Mouse (Mus musculus) hindbrain, embryonic 15.5 days (tissue): ENCODE results near the gene Atmin. TPM values are rescaled to one million over a fixed set of nuclear protein-coding genes. Genes with fewer than 3 reads are reported as not detected.

Source experiments
- ATAC-seq: fragments of 200-750 bp; cut with Nextera tagmentation; 2 replicates; pipeline ENCODE4 v1.8.0; 2017; ENCODE audit warnings: low read depth, moderate number of reproducible peaks, moderate TSS enrichment; ENCODE audit not compliant: low FRiP score
- H3K27ac ChIP-seq: fragments of 300-500 bp; sonication (generic); replicated peaks from 2 replicates; pipeline ENCODE4 v1.5.1; 2015; ENCODE audit warnings: mild to moderate bottlenecking, inconsistent platforms
- H3K27me3 ChIP-seq: fragments of 300-500 bp; sonication (generic); 2 replicates; pipeline ENCODE4 v1.6.1; 2015; ENCODE audit warnings: control low read depth, inconsistent platforms
- H3K36me3 ChIP-seq: fragments of 300-500 bp; sonication (generic); 2 replicates; pipeline ENCODE4 v1.6.1; 2015; ENCODE audit warnings: control low read depth, inconsistent platforms
- H3K4me1 ChIP-seq: fragments of 300-500 bp; sonication (generic); replicated peaks from 2 replicates; pipeline ENCODE4 v1.6.1; 2015; ENCODE audit warnings: control low read depth, inconsistent platforms
- H3K4me2 ChIP-seq: fragments of 300-500 bp; sonication (generic); 2 replicates; pipeline ENCODE4 v1.6.1; 2015; ENCODE audit warnings: moderate library complexity, mild to moderate bottlenecking, inconsistent platforms
- H3K4me3 ChIP-seq: fragments of 300-500 bp; sonication (generic); 2 replicates; pipeline ENCODE4 v1.5.1; 2015; ENCODE audit warnings: mild to moderate bottlenecking, inconsistent platforms
- H3K9ac ChIP-seq: fragments of 300-500 bp; sonication (generic); 2 replicates; pipeline ENCODE4 v1.6.1; 2015; ENCODE audit warnings: inconsistent platforms
- H3K9me3 ChIP-seq: fragments of 300-500 bp; sonication (generic); 2 replicates; pipeline ENCODE4 v1.6.1; 2016; ENCODE audit warnings: control low read depth, inconsistent platforms
- WGBS: fragments of 180-500 bp; shearing (Covaris S2); methylation state at CpG from one replicate; pipeline ENCODE4 v1.1.7; 2015; 5-methylcytosine and 5-hydroxymethylcytosine counted together
- polyA plus RNA-seq: library from polyadenylated mRNA; unstranded; fragments of >200 nt; fragmentation: Nextera tagmentation; extraction: Ambion mirVana; gene quantifications from 2 replicates; pipeline ENCODE4 v1.2.1, GENCODE M21; 2015

Gene Atmin
- polyA plus RNA-seq, 1 experiment from 2014 or later = 22.7 TPM

DNA sequence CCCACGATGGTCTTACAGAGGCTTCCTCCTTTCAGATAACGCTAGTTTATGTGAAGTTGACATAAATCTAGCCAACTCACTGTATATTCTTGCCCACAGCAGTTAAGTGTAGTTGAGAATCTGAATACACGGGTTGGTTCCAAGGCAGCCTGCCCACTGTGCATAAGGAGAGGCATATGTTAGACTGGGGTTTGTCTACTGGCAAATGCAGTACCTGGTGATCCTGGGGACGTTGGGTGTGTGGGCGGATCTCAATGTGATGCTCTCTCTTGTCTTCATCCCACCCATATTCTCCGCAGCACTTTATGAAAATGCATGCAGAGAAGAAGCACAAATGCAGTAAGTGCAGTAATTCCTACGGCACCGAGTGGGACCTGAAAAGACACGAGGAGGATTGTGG, 11.2 kb downstream of the Atmin start:
- Histone ChIP-seq H3K9me3 (no peaks in the 10 kb centered on the region), H3K4me3 (no peak overlapping the region), H3K36me3 (peaks cover 51% of the 10 kb centered on the region), H3K27ac (no peak overlapping the region), H3K4me1 (no peaks in the 10 kb centered on the region), H3K4me2 (no peak overlapping the region), H3K9ac (no peak overlapping the region), H3K27me3 (no peaks in the 10 kb centered on the region)
- no peak for ATAC-seq
- WGBS = 93% methylated on average over 9 of the region's 9 CpGs

DNA sequence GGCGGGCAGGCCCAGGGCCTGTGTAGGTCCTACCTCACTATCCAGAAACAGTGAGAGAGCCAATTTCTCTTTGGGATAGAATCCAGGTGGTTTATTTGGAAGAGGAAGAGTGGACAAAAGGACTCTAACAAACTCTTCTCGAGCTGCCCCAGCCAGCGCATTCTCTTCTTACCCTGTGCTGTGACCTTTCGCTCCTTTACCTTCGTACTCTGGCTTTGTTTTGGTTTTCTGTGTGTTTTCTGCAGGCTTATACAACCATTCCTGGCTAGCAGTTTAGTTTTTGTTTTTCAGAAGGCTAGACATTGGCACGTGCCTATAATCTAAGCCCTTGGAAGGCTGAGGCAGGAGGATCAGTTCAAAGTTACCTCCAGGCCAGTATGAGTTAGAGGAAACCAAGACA, 26.3 kb downstream of the Atmin start:
- Histone ChIP-seq H3K4me2 (no peak overlapping the region), H3K4me3 (no peak overlapping the region), H3K36me3 (no peaks in the 10 kb centered on the region), H3K4me1 (no peaks in the 10 kb centered on the region), H3K27ac (no peak overlapping the region), H3K27me3 (no peaks in the 10 kb centered on the region), H3K9ac (no peak overlapping the region), H3K9me3 (no peaks in the 10 kb centered on the region)
- no peak for ATAC-seq
- 89% methylated on average over 6 of the region's 6 CpGs for WGBS

DNA sequence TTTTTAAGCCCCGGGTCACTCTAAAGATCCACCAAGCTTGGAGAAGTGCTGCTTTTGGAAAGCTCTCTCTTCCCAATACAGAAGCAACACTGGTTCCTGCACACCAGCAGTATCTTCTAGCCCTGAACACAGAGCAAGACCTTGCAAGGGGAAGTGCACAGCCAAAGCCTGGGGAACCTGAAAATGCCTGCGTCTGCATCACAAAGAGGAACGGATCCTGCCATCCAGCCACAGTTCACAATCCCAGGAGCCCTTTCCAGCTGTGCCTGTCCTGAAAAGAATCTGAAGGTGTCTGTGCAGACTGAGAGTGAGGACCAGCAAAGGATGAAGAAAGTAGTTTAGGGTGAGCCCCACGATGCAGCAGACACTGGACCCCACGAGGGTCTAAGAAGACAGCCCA, 31.9 kb downstream of the Atmin start:
- ATAC-seq = no peak

DNA sequence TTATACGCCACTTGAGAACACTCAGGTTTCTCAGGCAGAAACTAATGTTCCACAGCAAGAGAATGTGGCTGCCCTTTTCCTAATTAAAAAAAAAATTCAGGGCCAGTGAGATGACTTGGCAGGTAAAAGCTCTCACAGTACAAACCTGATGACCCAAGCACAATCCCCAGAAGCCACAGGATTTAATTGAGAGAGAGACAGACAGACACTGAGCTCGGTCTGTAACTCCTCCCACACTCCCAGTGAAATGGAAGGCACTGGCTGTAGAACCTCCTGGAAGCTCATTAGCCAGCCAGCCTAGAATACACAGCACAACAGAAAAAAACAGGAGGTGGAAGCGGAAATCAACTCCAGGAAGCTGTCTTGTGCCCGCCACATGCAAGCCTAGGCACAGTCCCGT, 32.4 kb downstream of the Atmin start:
- H3K9me3 ChIP-seq = no peaks in the 10 kb centered on the region
- H3K27ac ChIP-seq = no peak overlapping the region
- H3K4me1 ChIP-seq = peaks cover 12% of the 10 kb centered on the region
- no peak overlapping the region for H3K4me2 ChIP-seq
- no peak for ATAC-seq
- H3K36me3 ChIP-seq = no peaks in the 10 kb centered on the region
- H3K27me3 ChIP-seq = no peaks in the 10 kb centered on the region
- H3K9ac ChIP-seq = no peak overlapping the region
- no peak overlapping the region for H3K4me3 ChIP-seq
- 66% methylated on average over 5 of the region's 5 CpGs for WGBS

More for the DNA sequence above, 31.9 kb downstream of the Atmin start:
- Histone ChIP-seq H3K4me3 (no peak overlapping the region), H3K36me3 (no peaks in the 10 kb centered on the region), H3K27me3 (no peaks in the 10 kb centered on the region), H3K4me1 (peaks cover 11% of the 10 kb centered on the region), H3K9ac (no peak overlapping the region), H3K9me3 (no peaks in the 10 kb centered on the region), H3K4me2 (no peak overlapping the region), H3K27ac (no peak overlapping the region)
- WGBS = 44% methylated on average over 5 of the region's 5 CpGs

GRCm38 (mm10) chr8:116978052-116978451, 34.9 kb downstream of the Atmin start:
- Histone ChIP-seq H3K36me3 (peaks cover 7% of the 10 kb centered on the region; the same call in 1 of the 2 replicates), H3K4me2 (peak overlapping the region; percentile 89), H3K9ac (peak overlapping the region; percentile 41), H3K9me3 (no peaks in the 10 kb centered on the region), H3K4me1 (peaks cover 12% of the 10 kb centered on the region), H3K27ac (peak overlapping the region; percentile 75; the same call in 1 of the 2 replicates), H3K27me3 (no peaks in the 10 kb centered on the region), H3K4me3 (peak overlapping the region; percentile 74)
- WGBS = 33% methylated on average over 8 of the region's 8 CpGs
- no peak for ATAC-seq

- Histone ChIP-seq H3K27ac (peak within 1 kb of the TSS; percentile 75), H3K4me1 (peaks cover 12% of the 10 kb centered on the region), H3K27me3 (no peaks in the 10 kb centered on the region), H3K9ac (peak within 1 kb of the TSS; percentile 41), H3K4me2 (peak within 1 kb of the TSS; percentile 89), H3K9me3 (no peaks in the 10 kb centered on the region), H3K4me3 (peak within 1 kb of the TSS; percentile 74), H3K36me3 (peaks cover 7% of the 10 kb centered on the region; the same call in 1 of the 2 replicates)
- peak; percentile 99 for ATAC-seq
- under 1% methylated on average over 46 of the region's 46 CpGs for WGBS
These were observed 35.6 kb downstream of the Atmin start, which contains the start of gene 1700030J22Rik for GRCm38 (mm10) chr8:116978631-116979256. 1700030J22Rik (minus strand) TSS chr8:116978959.

- Histone ChIP-seq H3K4me3 (no peak overlapping the region), H3K9ac (no peak overlapping the region), H3K36me3 (peaks cover 7% of the 10 kb centered on the region; the same call in 1 of the 2 replicates), H3K9me3 (no peaks in the 10 kb centered on the region), H3K4me1 (peaks cover 12% of the 10 kb centered on the region), H3K27ac (no peak overlapping the region), H3K27me3 (no peaks in the 10 kb centered on the region), H3K4me2 (no peak overlapping the region)
- WGBS = 20% methylated on average over 4 of the region's 4 CpGs
- no peak for ATAC-seq
These were observed 36.9 kb downstream of the Atmin start for GRCm38 (mm10) chr8:116980117-116980516.

DNA sequence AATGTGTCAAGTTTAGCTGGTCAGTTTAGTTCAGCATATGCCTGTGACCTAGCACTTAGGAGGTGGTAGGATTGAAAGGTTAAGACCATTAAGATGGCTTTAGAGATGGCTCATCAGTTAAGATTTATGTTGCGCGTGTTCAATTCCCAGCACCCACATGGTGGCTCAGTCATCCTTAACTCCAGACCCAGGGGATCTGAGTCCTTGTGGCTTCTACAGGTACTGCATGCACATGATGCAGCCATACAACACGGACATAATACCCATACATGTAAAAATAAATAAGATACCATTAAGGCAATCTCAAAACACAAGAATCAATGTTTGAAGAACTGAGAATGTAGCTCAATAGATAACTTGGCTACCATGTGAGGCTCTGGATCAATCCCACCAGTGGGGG, 46.6 kb downstream of the Atmin start:
- no peak for ATAC-seq
- no peaks in the 10 kb centered on the region; the same call in none of the 2 replicates for H3K36me3 ChIP-seq
- no peaks in the 10 kb centered on the region for H3K27me3 ChIP-seq
- WGBS = 94% methylated on average over 3 of the region's 3 CpGs
- H3K4me2 ChIP-seq = no peak overlapping the region
- no peaks in the 10 kb centered on the region for H3K9me3 ChIP-seq
- H3K27ac ChIP-seq = no peak overlapping the region
- no peak overlapping the region for H3K9ac ChIP-seq
- H3K4me1 ChIP-seq = peaks cover 22% of the 10 kb centered on the region
- no peak overlapping the region for H3K4me3 ChIP-seq

- no peak for ATAC-seq
- 97% methylated on average over 8 of the region's 8 CpGs for WGBS
- H3K4me2 ChIP-seq = no peak overlapping the region
- no peaks in the 10 kb centered on the region for H3K27me3 ChIP-seq
- no peak overlapping the region for H3K9ac ChIP-seq
- H3K4me1 ChIP-seq = peaks cover 22% of the 10 kb centered on the region
- H3K4me3 ChIP-seq = no peak overlapping the region
- H3K36me3 ChIP-seq = no peaks in the 10 kb centered on the region; the same call in 1 of the 2 replicates
- no peaks in the 10 kb centered on the region for H3K9me3 ChIP-seq
- H3K27ac ChIP-seq = no peak overlapping the region
These were observed 48.0 kb downstream of the Atmin start for GRCm38 (mm10) chr8:116991241-116991640.

GRCm38 (mm10) chr8:116992176-116992971, 49.2 kb downstream of the Atmin start:
- no peaks in the 10 kb centered on the region for H3K9me3 ChIP-seq
- peak overlapping the region; percentile 85 for H3K4me2 ChIP-seq
- 10% methylated on average over 23 of the region's 23 CpGs for WGBS
- H3K27ac ChIP-seq = no peak overlapping the region
- H3K9ac ChIP-seq = peak overlapping the region; percentile 58
- H3K4me3 ChIP-seq = peak overlapping the region; percentile 80
- H3K36me3 ChIP-seq = no peaks in the 10 kb centered on the region
- no peaks in the 10 kb centered on the region for H3K27me3 ChIP-seq
- no peak for ATAC-seq
- H3K4me1 ChIP-seq = peaks cover 22% of the 10 kb centered on the region

DNA sequence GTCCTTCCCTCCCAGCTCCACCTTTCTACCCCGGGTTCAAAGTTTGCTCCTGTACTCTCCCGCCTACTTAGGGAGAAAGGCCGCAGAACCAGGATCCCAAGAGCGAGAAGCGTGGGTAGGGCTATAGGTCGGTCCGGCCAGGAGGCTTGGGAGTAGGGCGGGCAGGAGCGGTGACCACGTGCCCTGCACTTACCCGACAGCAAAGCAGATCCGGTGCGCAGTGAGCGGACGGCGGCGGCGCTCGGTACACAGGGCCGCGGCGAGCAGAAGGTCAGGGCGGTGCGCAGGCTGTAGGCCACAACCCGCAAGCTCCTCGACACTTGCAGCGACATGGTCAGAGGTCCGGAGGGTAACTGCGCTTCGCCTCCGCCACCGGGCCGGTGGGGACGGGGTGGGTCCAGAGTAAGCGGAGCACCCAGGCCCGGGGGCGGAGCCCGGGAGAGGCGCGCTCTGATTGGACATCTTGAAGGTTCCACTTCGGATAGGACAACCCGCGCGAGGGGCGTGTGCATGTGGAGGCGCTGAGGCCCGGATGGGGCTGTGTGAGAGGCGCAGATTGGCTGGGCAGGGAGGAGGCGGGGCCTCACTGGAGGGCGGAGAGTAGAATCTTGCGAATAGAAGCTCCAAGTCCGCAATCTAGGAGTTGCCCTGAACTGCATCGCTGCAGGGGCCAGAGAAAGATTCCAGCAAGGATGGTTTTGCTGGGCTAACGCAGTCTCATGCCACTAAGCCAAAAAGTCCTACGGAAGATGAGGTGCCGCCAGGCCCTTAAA, 50.1 kb downstream of the Atmin start, which contains the start of gene Gcsh:
Gene Gcsh, minus strand, starts transcription at position 443 of the 773 bp plus-strand sequence.
- peak within 1 kb of the TSS; percentile 75 for H3K27ac ChIP-seq
- no peaks in the 10 kb centered on the region for H3K27me3 ChIP-seq
- no peaks in the 10 kb centered on the region for H3K9me3 ChIP-seq
- H3K36me3 ChIP-seq = no peaks in the 10 kb centered on the region
- H3K4me2 ChIP-seq = peak within 1 kb of the TSS; percentile 85
- H3K4me1 ChIP-seq = peaks cover 22% of the 10 kb centered on the region
- ATAC-seq = peak; percentile 100
- WGBS = under 1% methylated on average over 56 of the region's 56 CpGs
- H3K9ac ChIP-seq = peak within 1 kb of the TSS; percentile 58
- peak within 1 kb of the TSS; percentile 80 for H3K4me3 ChIP-seq
